Mouse (Mus musculus) olfactory bulb, adult 2 months (tissue): ENCODE data around the gene Wbp11.

Source experiments
- CTCF ChIP-seq: fragments of 200-500 bp; IDR thresholded peaks from 2 replicates; pipeline ENCODE4 v1.5.1; 2012; ENCODE audit warnings: low read depth, mild to moderate bottlenecking, low read length, moderate library complexity; ENCODE audit not compliant: insufficient read depth
- POLR2A ChIP-seq: fragments of 200-500 bp; IDR thresholded peaks from 2 replicates; pipeline ENCODE4 v1.6.1; 2012; ENCODE audit warnings: mild to moderate bottlenecking, low read depth, low read length, moderate library complexity; ENCODE audit not compliant: insufficient read depth

DNA sequence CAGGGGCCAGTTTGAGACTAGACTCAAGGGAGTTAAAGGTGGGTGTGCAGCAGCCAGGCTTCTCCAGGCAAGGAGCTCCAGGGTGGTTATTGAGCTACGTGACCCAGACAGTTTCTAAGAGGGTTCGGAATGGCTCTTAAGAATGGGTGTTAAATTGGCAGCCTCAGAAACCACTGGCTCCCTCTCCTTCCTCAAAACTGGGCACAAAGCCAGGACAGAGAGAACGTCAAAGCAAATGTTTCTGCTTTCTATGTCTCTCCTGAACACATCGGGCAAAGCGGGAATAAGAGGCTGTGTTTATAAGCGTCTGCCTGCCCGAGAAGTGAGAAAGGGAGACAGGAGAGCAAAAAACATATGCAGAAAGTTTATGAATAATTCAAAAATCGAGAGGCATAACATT is 46.6 kb upstream of the Wbp11 start:
- TF ChIP-seq POLR2A (no peak), CTCF (no peak)
